Mouse (Mus musculus) frontal cortex, postnatal 10 days (tissue): ENCODE results near the gene Cacnb2.
A peak's percentile ranks its signal among the peaks of the same experiment; 100 is the strongest.
"Not testable (repeated sequence)": the region's sequence is repeated elsewhere in the genome, so short reads cannot be mapped to it uniquely, and the experiment has no call there.

Experiments
- DNase-seq, 2 experiments: peaks; one replicate each; pipeline ENCODE4 v3.0.0; 2022; ENCODE audit warnings: low spot score in 2 of 2, mixed read lengths in 1 of 2

Cacnb2 gene

DNA sequence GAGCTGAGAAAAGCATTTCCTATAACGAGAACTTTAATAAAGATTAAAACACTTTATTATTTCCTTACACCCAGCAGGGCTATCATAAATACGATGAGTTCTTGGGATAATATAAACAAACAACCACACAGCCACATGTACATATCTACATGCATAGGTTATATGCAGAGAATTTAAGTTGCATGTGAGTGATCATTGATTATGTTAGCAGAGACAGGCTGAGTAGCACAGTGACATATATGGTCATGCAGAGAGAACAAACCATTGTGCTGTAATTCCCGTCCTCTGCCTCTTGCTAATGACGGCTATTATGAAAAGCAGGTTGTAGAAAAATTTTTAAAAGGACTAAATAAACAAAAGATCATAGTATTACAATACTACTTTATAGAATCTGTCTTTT lies 53.8 kb downstream of the Cacnb2 start:
- DNase-seq, result no peak

DNA sequence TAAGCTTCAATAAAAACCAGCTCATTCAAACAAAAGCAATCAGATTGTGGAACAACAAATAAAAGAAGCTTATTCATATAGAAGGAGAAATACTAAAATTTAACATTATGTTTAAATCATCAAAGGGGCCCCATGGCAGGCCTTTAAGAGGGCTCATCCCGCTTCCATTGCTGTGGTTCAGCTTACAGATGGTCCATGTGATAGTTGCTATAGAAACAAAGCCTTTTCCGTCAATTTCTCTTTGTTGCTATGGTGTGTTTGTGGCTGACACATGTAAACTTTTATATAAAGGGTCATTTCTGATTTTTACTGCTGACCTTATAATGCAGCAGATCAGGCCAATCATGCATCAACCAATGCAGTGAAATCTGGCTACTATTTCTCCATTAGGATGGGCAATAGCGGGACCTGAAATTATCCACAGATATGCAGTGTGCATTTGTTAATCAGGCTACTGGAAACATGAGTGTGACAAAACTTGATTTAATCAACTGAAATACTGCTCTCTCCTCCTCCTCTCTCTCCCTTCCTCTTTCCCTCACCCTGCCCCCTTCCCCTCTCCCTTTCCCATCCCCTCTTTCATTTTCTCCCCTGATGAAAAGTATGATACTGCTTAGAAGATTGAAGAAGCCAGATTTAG lies 54.4 kb downstream of the Cacnb2 start:
- DNase-seq, result no peak

DNA sequence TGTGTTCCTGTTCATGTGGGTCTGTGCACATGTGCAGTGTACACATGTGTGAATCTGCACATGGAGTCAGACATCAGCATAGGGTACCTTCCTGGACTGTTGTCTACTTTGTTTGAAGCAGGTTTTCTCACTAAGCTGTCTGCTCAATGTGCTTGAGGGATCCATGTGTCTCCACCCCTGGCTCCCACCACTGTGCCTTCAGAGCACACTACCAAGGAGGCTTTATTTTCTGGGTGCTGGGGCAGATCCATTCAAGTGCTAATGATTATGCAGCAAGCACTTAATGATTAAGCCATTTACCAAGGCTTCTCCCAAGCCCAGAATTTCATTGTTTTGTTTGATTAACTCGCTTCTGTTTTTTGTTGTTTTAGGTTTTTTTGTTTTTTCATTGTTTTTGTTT lies 62.3 kb downstream of the Cacnb2 start:
- DNase-seq, result no peak

DNA sequence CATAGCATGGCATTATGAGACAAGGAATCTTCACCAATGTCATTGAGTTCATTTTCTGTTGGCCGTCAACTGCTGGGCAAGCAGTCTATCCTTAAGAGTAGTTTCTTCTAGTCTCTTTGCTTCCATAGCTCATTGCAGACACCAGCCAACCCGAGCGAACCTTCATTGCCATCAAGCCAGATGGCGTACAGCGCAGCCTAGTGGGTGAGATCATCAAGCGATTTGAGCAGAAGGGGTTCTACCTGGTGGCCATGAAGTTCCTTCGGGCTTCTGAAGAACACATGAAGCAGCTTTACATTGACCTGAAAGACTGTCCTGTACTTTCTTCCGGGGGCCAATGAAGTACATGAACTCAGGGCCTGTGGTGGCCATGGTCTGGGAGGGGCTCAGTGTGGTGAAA lies 69.2 kb downstream of the Cacnb2 start:
- DNase-seq, result no peak

DNA sequence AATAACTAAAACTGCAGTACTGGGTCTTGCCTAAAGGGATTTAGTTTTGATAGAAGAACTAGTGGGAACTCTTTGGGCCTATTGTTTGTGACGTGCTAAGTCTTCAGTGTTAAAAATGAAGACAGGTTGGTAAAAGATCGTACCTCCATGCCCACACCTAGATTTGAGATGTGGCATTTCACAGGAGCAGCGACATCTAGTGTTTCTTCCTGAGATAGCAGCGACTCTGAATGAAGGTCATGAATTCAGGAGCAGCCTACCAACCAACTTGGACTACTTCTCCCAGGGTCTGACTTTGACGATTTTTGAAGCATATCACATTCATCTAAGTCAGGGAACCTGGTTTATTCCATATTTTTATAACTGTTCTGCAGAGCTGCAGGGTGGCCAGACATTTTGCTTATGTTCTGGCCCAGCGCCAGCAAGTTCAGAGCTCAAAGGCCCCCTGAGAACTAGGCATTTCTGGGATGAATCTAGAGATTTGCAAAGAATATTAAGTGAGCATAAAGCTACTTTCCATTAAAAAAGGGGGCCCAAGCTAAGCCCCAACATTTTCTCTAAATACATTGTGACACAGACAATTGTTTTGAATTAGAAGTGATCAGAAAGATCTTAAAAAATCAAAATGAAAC lies 74.1 kb downstream of the Cacnb2 start:
- DNase-seq, result no peak

DNA sequence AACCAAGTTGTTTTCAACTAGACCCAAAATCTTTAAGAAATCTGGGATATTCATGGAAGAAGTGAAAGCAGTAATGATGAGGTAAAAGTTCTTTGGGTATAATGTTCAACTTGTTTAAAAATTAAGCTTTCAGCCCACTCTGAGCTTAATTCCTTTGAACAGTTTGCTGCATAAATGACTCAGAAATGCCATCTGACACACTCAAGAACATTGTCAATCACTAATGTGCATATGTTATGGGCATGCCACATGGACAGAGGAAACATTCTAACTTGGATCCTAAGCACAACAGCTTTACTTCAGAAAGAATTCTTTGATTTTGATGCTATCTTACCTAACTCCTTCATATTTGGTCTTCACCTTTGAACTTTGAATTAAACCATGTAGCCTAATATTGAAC lies 81.3 kb downstream of the Cacnb2 start:
- no peak for DNase-seq

DNA sequence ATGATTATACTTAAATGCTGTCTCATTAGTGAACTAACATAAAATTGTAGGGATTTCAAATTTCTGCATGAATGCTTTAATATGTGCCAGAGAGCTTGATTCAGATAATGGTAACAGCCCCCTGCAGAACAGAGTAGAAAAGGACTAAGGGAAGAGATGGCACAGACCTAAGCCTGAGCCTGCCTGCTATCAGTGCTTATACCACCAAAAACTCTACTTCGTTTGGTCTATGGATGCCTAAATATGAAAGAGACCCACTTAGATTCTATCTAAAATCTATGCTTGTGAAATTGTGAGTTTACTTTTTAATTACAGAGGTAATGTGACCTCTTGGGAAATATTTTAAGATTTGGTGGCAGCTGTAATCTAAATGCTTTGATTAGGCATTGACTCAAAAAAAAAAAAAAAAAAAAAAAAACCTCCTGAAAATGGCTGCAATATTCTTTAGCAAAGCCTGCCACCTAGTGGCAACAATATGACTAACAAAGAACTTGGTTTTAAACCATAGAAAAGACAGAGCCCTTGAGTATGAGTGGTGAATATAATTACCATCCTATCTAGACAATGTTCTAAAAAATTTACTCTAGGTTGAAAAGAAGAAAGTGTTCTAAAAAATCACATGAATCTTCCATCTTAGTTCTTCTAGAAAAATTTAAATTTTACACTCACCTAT lies 100.2 kb downstream of the Cacnb2 start:
- DNase-seq, result no peak

DNA sequence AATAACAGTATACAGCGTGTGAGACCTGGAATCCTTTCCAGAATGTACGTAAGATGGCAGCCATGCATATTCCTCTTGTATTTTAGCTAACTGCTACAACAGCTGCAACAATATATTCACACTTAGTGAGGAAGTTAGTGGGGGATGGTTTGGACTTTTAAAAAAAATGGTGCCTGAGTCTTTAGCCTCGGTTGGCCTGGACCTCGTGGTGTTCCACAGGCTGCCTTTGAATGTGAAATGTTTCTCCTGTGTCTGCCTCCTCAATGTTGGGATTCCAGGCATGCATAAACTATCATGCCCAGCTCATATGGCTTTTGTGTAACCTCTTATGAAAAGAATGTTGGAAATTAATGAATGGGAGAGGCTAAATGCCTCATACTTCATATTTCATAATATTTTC lies 100.8 kb downstream of the Cacnb2 start:
- no peak for DNase-seq

DNA sequence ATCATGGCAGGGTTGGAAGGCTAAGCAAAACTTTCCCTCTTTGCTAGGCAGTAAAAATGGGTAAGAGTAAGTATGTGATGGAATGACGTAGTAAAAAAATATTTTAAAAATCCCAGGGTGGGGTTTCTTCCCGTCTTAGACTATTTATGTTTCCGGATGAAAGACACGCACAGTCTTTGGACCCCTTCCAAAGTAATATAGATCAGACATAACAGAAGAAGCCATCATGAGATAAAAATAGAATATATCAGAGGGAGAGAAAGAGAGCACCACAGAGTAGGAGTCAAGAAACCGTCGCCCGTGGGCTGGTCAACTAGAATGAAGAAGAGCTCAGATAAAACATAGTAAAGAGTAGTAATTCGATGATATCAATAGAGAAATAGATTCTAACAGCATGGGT lies 107.4 kb downstream of the Cacnb2 start:
- DNase-seq, result no peak

DNA sequence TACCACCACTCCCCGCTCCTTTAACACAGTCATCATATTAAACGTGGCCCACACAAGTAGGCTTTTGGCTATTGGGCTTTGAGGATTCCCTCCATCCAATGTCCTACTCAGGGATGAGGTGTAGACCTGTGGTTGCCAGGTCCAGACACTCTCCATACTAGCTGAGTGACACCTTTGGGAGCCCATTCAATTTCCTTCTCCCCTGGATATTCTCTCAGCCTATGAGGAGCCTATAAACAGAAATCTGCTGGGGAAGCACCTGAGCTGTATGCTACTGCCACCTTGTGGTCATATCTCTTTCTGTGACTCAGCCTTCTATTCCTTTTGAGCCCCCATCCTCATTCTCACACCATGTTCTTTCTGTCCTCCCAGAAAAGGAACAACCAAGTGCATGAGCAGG lies 108.9 kb downstream of the Cacnb2 start:
- no peak for DNase-seq

DNA sequence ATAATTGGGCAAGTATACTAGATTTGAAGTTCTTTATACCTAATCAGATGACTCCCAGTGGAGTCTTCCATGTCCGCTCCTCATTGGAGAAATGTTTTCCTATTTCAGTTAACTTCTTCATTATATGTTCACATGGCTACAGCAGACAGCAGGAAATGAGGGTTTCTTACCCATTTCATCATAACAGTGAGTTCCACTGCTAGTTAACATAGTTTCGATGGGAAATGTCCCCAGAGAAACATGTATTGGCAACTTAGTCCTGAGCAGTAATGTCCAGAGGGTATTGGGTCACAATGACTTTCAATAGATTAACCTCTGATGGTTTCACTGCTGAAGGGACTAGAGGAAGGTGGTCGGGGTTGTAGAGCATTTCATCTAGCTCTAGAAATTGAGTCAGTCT lies 110.2 kb downstream of the Cacnb2 start:
- no peak for DNase-seq

DNA sequence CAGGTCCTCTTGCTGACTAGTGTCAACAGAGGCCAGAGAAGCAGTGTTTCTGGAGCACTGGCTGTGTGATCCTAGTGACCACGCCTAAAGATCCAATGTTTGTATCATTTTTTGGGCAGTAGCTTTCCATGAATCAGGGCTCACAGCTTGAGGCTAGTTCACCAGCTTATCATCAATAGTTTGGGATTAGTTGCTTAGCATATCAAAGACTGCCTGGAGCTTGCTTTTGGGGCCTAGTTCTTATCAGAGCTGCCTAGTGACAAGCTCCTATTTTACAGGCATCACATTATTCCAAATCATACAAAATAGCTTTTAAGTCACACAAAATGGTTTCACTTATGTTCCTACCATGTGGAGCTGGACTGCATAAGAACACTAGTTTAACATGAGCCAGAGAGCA lies 113.8 kb downstream of the Cacnb2 start:
- DNase-seq, result no peak

DNA sequence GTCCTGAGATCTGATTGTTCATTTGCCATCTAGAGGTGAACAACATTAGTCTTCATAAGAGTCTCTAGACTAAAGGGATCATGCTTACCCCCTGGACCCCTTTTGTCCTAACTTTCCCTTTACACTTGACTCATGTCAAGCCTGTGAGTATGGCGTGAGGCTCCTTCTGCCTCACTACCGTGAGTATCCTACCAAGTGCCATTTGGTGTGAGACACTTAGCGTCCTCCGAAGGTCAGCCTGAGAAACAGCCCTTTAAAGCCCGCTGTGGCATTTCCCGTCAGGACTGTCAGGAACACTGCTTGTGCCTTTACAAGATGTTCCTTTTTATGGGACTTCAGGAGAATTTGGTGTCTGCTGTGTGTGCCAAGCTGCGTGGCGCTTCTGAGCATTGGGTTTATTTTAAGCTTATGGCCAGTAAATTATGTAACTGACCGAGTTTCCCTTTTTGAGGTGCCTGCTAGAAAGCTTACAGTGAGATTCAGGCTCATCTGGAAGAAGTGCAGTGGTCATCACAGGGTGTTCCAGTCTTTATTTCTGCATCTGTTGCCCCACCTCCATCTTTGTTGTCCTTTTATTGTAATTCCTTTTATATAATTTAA lies 116.3 kb downstream of the Cacnb2 start:
- no peak for DNase-seq

DNA sequence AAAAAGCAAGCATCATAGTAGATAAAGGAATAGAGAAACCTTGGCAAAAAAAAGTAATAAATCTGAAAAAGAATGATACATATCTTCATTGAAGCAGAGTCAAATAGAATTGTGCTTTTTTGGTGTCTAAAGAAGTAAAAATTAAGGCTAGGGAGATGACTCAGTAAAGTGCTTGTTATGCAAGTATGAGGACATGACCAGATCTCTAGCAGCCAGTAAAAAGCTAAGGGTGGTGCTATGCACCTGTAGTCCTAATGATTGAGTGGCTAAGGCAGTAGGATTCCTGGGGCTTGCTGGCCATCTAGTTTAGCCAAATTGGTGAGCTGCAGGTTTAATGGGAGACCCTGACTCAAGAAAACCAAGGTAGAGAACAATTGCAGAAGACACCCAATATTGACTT lies 122.5 kb downstream of the Cacnb2 start:
- no peak for DNase-seq

DNA sequence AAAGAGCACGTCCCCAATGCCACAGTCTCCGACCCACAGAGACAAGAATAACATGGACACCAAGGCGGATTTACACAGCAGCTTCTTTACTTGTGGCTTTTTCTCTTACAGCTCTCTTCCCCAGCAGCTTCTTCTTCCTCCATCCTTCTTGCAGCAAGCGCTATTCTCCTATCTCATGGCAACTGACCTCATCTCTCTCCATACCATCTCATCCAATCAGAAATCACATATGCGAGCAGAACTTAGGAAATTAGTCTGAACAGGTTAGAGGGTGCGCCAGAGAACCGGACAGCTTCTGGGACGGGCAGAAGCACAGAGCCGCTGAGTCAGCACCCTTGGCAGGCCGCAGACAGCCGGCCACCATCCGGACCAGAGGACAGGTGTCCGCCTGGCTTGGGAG lies 123.7 kb downstream of the Cacnb2 start:
- DNase-seq, result not testable (repeated sequence)

DNA sequence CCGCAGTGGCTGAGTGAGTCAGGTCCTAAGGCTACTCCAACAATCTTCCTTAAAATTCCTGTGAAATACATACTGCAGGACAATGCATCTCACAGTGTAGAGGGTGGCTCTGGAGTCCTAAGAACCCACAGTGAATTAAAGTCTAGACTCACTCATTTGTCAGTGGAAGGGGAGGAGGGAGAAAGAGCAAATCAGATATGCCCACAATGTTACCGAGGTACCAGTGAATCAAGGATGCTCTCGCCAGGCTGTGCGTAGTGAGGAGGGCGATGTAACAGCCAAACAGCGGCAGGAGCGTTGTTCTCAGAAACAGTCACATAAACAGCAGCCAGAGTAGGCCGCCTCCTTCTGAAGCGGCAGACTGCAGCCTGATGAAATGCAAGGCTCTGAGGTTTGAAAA lies 136.0 kb downstream of the Cacnb2 start:
- DNase-seq, result peak; percentile 24 to 51

DNA sequence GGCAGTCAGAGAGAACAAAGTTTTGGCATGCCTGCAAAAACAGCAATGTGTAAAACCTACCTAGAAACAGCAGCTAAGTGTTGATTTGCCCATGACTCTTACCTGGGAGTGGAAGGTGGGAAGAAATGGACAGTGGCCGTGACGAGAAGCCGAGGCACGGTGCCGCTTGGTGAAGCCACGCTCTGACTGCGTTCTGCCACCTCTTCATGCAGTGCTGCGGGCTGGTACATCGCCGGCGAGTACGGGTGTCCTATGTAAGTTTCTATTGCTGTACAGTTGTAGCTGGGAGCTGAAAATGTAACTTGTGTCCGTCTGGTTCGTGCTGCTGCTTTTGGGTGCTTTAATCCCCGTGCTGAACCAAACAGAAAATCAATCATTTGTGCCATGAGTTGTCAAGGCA lies 136.6 kb downstream of the Cacnb2 start:
- DNase-seq, result no peak

DNA sequence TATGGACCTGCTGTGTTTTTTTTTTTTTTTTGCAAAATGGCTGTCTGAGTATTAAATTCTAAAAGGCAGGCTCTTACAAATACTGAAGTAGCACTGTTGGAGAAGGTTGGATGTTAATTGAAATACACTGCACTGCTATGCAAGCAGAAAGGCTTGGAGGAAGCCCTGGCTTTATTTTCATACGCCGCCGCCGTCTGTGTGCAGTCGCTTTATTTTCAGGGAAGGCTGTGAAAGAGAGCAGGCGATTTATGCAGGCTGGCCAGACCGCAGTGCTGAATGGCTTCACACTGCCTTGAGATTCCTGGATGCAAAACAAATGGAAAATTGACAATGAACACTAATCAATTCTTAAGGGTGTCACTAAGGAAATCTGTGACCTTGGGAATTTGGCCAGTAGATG lies 137.5 kb downstream of the Cacnb2 start:
- DNase-seq, result no peak

DNA sequence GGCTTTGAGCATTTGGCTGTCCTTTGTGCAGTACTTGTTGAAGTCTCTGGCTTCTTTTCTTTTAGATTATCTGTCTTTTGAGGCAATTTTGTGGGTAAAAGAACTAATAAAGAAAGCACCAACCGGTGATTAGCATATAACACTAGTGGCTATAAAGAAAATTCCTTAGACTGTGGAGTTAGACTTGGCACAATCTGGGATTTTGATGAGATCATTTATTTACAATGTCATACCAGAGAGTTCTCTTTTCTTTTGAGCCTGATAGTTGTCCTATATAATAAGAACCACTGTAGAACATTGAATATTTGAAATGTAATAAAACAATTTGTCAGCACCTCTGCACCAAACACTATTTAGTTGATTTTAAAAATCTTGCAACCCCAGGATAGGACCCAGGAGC lies 141.9 kb downstream of the Cacnb2 start:
- DNase-seq, result no peak

DNA sequence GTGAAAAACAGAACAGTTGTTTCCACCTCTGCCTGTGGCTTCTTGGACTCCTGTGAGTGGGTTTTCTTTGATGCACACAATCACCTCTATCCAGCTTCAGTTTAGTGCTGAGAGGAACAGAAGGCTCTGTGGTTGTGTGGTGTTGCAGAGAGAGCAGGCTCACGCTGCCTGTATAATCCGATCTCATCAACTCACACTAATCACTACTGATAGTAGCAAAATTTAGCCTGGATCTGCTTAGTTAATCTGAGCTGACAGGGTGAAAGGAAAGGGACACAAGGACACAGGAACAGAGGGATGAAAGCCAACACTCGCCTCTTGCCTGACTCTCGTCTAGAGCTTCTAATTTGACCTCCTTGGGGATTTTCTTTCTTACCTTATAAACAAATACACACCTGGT lies 160.0 kb downstream of the Cacnb2 start:
- DNase-seq, result no peak

DNA sequence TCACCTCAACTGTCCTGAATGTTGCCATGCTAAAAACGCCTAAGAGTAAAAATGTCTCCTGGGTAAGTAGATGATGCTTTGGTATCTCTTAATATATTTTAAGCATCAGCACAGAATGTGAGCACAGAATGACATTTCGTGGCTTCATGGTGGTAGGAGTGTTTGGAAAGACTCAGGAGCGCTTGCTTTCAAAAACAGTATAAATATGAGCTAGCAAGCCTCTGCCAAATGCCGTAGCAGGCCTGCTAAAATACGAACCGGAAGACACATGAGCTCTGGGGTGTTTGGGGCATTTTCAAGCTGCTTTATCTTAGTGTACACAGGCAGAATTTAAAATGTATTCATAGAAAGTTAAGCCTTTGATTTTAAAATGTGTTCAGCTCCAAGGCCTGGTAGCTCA lies 161.0 kb downstream of the Cacnb2 start:
- DNase-seq, result peak; percentile 16 to 20

DNA sequence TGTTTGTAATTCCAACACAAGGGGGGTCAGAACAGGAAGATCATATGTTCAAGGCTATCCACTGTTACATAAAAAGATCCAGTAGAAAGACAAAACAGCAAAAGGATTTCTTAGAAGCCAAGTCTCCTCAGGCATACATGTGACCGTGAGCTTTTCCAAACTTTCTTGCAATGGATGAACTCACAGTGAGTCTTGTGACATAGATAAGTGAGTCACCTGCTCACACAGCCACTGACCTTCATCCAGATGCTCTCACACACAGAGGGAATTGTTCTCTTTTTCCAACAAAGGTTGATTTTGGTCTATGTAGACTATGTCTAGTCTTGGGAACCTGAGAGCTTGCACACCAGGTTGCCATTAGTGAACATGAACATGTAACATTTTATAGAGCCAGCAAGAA lies 166.6 kb downstream of the Cacnb2 start:
- no peak for DNase-seq

DNA sequence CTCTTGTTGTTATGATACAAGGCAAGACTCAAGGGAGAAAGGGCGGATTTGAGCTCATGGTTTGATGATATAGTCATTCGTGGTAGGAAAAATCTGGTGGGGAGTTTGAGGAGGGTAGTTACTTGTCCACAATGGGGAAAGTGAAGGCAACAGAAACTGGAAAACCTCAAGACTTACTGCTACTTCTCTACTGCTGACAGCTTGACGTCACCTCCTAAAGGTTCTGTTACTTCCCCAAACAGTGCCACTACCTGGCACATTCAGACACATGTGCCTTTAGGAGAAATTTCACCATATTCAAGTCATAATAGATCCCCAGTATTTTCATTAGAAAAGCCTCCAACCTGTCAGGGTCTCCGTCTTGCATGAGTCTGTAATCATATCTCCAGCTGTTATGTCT lies 167.7 kb downstream of the Cacnb2 start:
- no peak for DNase-seq
